Mouse (Mus musculus) naive thymus-derived CD4-positive, alpha-beta T cell, adult 5 months (primary cell): ENCODE data around the gene Capn3. TPM values are rescaled to one million over a fixed set of nuclear protein-coding genes. Genes with fewer than 3 reads are reported as not detected.

ENCODE experiments used
- polyA plus RNA-seq: library from polyadenylated mRNA; unstranded; fragments of 100-300 nt; shearing (Covaris generic); gene quantifications from one replicate; pipeline ENCODE4 v1.2.1, GENCODE M21; 2017

Capn3 gene
- polyA plus RNA-seq: 1.9 TPM

DNA sequence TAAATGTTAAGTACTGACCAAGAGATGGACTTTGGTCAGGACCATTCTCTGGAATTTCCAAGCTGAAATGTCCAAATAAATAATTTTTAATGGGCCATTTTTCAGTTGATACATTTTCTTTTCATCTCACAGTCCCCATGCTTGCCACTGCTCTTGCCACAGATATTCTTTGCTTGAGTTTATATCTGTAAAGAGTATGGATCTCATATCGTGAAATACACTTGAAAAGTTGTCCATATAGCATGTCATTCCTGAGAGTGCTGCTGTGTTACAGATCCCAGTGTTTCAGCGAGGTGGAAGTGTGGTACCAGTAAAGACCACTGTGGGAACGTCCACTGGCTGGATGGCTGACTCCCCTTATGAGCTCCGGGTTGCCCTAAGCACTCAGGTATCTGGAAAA is at the start of gene Capn3:
Capn3 (plus strand) TSS at position 301 of the 400 bp plus-strand sequence.

Other genes starting within 250 kb of the Capn3 start
- gene Pla2g4e, start 210.7 kb upstream of the Capn3 start, polyA plus RNA-seq: not detected
- not detected for gene Pla2g4d, start 166.8 kb upstream of the Capn3 start, polyA plus RNA-seq
- 0.19 TPM for gene Pla2g4f, start 141.9 kb upstream of the Capn3 start, polyA plus RNA-seq
- gene Vps39, start 102.9 kb upstream of the Capn3 start, polyA plus RNA-seq: 40.7 TPM
- 19.6 TPM for gene Ganc, start 52.1 kb upstream of the Capn3 start, polyA plus RNA-seq
- 25.7 TPM for gene Tmem87a, start 51.9 kb upstream of the Capn3 start, polyA plus RNA-seq
- gene Zfp106, start 107.8 kb downstream of the Capn3 start, polyA plus RNA-seq: 63.2 TPM
- gene Snap23, start 111.7 kb downstream of the Capn3 start, polyA plus RNA-seq: 36.9 TPM
- gene Haus2, start 153.4 kb downstream of the Capn3 start, polyA plus RNA-seq: 23.0 TPM
- 19.5 TPM for gene Lrrc57, start 153.5 kb downstream of the Capn3 start, polyA plus RNA-seq
- 0.68 TPM for gene Stard9, start 173.1 kb downstream of the Capn3 start, polyA plus RNA-seq